Mouse (Mus musculus): ENCODE data around the gene Btbd6. TPM values are rescaled to one million over a fixed set of nuclear protein-coding genes. Genes with fewer than 3 reads are reported as not detected.

Gene Btbd6
- polyA plus RNA-seq, 1 experiment from 2014 or later, result 21.8 TPM

DNA sequence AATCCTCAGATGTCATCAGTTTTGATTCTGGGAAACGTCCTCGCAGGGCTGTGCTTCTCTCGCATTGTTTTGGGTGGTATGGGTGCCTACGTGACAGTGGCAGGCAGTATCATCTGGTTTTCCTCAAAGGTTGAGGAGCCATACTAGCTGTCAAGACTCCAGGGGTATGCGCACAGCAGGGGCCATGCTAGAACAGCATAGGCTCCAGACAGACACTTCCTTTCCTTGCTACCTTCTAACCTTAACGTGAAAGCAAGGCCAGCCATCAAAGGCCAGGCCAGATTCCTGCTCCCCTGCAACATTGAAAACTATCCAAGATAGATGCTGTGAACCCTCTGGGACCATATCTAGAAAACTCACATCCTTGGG lies 25.5 kb upstream of the Btbd6 start:
- Histone ChIP-seq H3K27ac (ENCODE audit: low read depth, low read length) (peak overlapping the region; percentile 80), H3K9ac (ENCODE audit: low read length) (peak overlapping the region; percentile 79), H3K9me3 (ENCODE audit: control insufficient read depth, low read length) (no peaks in the 10 kb centered on the region), H3K4me3 (ENCODE audit: low read depth, low read length) (peak overlapping the region; percentile 52), H3K4me2 (ENCODE audit: low read depth) (peak overlapping the region; percentile 81), H3K27me3 (ENCODE audit: control insufficient read depth, insufficient read depth, low read length) (no peaks in the 10 kb centered on the region), H3K4me1 (ENCODE audit: control insufficient read depth, insufficient read depth, low read length) (peaks cover 8% of the 10 kb centered on the region), H3K36me3 (ENCODE audit: control insufficient read depth, insufficient read depth, low read length) (no peaks in the 10 kb centered on the region)
- WGBS, result 8% methylated on average over 6 of the region's 6 CpGs
- ATAC-seq (ENCODE audit: insufficient read depth, low FRiP score, low TSS enrichment) (peak; percentile 20), DNase-seq (ENCODE audit: low spot score) (no peak)

DNA sequence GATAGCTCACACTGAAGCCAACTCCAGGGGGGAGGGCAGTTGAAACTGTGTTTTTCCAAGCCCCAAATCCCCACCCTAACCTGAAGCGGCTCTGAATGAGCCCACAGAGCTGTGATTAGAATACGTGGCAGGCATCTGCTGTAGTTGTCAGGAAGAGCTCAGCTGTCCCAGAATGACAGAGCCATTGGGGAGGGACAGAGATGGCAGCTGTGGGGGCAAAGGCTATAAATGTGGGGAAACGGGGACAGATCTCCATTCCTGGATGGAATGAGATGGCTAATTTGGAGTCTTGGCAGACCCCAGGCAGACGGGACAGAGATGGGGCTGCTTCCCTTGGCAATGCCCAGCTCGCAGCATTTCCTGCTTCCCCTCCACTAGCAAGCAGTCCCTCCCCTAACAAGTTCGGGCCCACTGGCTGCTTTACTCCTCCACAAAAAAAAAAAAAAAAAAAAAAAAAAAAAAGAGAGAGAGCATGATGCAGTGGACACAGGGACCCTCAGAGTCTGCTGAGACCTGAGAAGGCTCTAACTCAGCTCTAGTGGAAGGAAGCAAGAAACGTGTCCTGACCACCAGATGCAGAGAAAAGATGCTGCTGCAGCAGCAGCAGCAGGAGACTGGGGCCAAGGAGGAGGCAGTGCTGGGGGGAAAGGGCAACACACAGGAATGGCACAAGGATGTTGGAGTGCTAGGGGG lies 25.0 kb upstream of the Btbd6 start:
- peak overlapping the region; percentile 79; the same call in 1 of the 2 replicates for H3K9ac ChIP-seq (ENCODE audit: low read length)
- H3K4me3 ChIP-seq (ENCODE audit: low read depth, low read length), result peak overlapping the region; percentile 52; the same call in 1 of the 2 replicates
- peaks cover 8% of the 10 kb centered on the region for H3K4me1 ChIP-seq (ENCODE audit: control insufficient read depth, insufficient read depth, low read length)
- 27% methylated on average over 7 of the region's 7 CpGs for WGBS
- no peaks in the 10 kb centered on the region for H3K9me3 ChIP-seq (ENCODE audit: control insufficient read depth, low read length)
- peak overlapping the region; percentile 81 for H3K4me2 ChIP-seq (ENCODE audit: low read depth)
- H3K36me3 ChIP-seq (ENCODE audit: control insufficient read depth, insufficient read depth, low read length), result no peaks in the 10 kb centered on the region
- no peak for ATAC-seq (ENCODE audit: insufficient read depth, low FRiP score, low TSS enrichment)
- H3K27ac ChIP-seq (ENCODE audit: low read depth, low read length), result peak overlapping the region; percentile 80
- H3K27me3 ChIP-seq (ENCODE audit: control insufficient read depth, insufficient read depth, low read length), result no peaks in the 10 kb centered on the region
- no peak for DNase-seq (ENCODE audit: low spot score)

GRCm38 (mm10) chr12:112952433-112952832 lies 23.8 kb upstream of the Btbd6 start:
- WGBS, result 71% methylated on average over 8 of the region's 8 CpGs
- no peaks in the 10 kb centered on the region for H3K36me3 ChIP-seq (ENCODE audit: control insufficient read depth, insufficient read depth, low read length)
- H3K27ac ChIP-seq (ENCODE audit: low read depth, low read length), result no peak overlapping the region
- H3K9me3 ChIP-seq (ENCODE audit: control insufficient read depth, low read length), result no peaks in the 10 kb centered on the region
- H3K9ac ChIP-seq (ENCODE audit: low read length), result no peak overlapping the region
- H3K4me1 ChIP-seq (ENCODE audit: control insufficient read depth, insufficient read depth, low read length), result peaks cover 8% of the 10 kb centered on the region
- H3K4me3 ChIP-seq (ENCODE audit: low read depth, low read length), result no peak overlapping the region
- no peaks in the 10 kb centered on the region for H3K27me3 ChIP-seq (ENCODE audit: control insufficient read depth, insufficient read depth, low read length)
- no peak overlapping the region for H3K4me2 ChIP-seq (ENCODE audit: low read depth)
- no peak for DNase-seq (ENCODE audit: low spot score)
- no peak for ATAC-seq (ENCODE audit: insufficient read depth, low FRiP score, low TSS enrichment)

DNA sequence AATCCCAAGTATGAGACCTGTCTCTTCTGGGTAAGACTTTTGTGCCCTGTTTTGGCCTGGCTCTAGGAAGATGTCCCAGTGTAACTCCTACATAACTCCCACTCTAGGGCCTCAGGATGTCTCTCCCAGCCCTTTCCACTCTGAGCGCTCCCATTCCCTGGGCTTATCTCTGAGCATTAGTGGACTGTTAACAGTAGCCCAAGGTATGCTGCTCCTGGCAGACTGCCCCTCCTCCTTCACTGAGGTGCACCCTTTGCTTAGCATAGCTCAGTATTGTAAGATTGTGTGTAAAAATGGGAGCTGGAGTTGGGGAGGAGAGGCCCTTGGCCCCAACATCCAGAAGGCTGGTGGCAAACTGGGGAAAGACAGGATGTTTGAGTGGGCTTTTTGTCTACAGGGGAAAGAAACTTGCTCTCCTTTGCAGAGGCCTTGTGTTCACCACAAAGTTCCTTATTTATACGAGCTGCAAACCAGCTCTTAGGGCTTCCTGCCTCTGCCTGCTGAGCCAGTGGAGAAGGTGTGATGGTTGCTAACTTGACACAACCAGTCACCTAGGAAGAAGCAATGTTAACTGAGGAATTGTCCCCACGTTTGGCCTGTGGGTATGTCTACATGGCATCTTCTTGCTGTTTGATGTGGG lies 23.2 kb upstream of the Btbd6 start:
- Histone ChIP-seq H3K27ac (ENCODE audit: low read depth, low read length) (no peak overlapping the region), H3K4me2 (ENCODE audit: low read depth) (no peak overlapping the region), H3K9me3 (ENCODE audit: control insufficient read depth, low read length) (no peaks in the 10 kb centered on the region), H3K27me3 (ENCODE audit: control insufficient read depth, insufficient read depth, low read length) (no peaks in the 10 kb centered on the region), H3K4me3 (ENCODE audit: low read depth, low read length) (no peak overlapping the region), H3K36me3 (ENCODE audit: control insufficient read depth, insufficient read depth, low read length) (no peaks in the 10 kb centered on the region), H3K4me1 (ENCODE audit: control insufficient read depth, insufficient read depth, low read length) (peaks cover 8% of the 10 kb centered on the region), H3K9ac (ENCODE audit: low read length) (no peak overlapping the region)
- DNase-seq (ENCODE audit: low spot score) (no peak), ATAC-seq (ENCODE audit: insufficient read depth, low FRiP score, low TSS enrichment) (no peak)
- 74% methylated on average over 3 of the region's 3 CpGs for WGBS

DNA sequence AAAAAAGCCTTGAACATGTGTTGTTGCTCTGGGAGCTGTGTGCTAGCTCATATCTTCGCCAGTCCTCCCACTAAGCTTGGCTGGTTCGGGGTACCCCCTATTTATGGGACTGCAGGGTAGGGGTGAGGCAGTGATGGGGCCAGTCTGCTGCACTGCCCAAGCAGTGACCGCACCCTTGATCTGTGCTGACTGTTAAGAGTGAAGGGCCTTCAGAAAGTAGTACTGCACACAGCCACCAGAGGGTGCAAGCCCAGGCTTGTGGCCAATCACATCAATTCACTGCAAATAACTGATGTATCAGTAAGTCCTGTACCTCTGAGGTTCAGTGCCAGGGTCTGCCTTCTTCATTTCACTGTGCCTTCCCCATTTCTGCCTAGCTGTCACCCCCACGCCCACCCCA lies 20.5 kb upstream of the Btbd6 start:
- Histone ChIP-seq H3K27me3 (ENCODE audit: control insufficient read depth, insufficient read depth, low read length) (no peaks in the 10 kb centered on the region), H3K9ac (ENCODE audit: low read length) (no peak overlapping the region), H3K27ac (ENCODE audit: low read depth, low read length) (no peak overlapping the region), H3K4me2 (ENCODE audit: low read depth) (no peak overlapping the region), H3K36me3 (ENCODE audit: control insufficient read depth, insufficient read depth, low read length) (peaks cover 11% of the 10 kb centered on the region), H3K4me1 (ENCODE audit: control insufficient read depth, insufficient read depth, low read length) (peaks cover 3% of the 10 kb centered on the region; the same call in 1 of the 2 replicates), H3K9me3 (ENCODE audit: control insufficient read depth, low read length) (no peaks in the 10 kb centered on the region), H3K4me3 (ENCODE audit: low read depth, low read length) (no peak overlapping the region)
- DNase-seq (ENCODE audit: low spot score) (peak; percentile 68), ATAC-seq (ENCODE audit: insufficient read depth, low FRiP score, low TSS enrichment) (peak; percentile 49; the same call in 1 of the 2 replicates)
- WGBS, result 36% methylated on average over 4 of the region's 4 CpGs

GRCm38 (mm10) chr12:112958303-112958702 lies 18.0 kb upstream of the Btbd6 start:
- H3K27ac ChIP-seq (ENCODE audit: low read depth, low read length), result no peak overlapping the region
- H3K36me3 ChIP-seq (ENCODE audit: control insufficient read depth, insufficient read depth, low read length), result peaks cover 31% of the 10 kb centered on the region
- no peaks in the 10 kb centered on the region for H3K9me3 ChIP-seq (ENCODE audit: control insufficient read depth, low read length)
- H3K9ac ChIP-seq (ENCODE audit: low read length), result no peak overlapping the region
- DNase-seq (ENCODE audit: low spot score) (no peak), ATAC-seq (ENCODE audit: insufficient read depth, low FRiP score, low TSS enrichment) (0 out of 2 replicates have a peak, but pooled peaks have one; percentile 36)
- H3K4me1 ChIP-seq (ENCODE audit: control insufficient read depth, insufficient read depth, low read length), result no peaks in the 10 kb centered on the region
- WGBS, result 35% methylated on average over 4 of the region's 4 CpGs
- H3K4me3 ChIP-seq (ENCODE audit: low read depth, low read length), result no peak overlapping the region
- no peaks in the 10 kb centered on the region for H3K27me3 ChIP-seq (ENCODE audit: control insufficient read depth, insufficient read depth, low read length)
- no peak overlapping the region for H3K4me2 ChIP-seq (ENCODE audit: low read depth)

DNA sequence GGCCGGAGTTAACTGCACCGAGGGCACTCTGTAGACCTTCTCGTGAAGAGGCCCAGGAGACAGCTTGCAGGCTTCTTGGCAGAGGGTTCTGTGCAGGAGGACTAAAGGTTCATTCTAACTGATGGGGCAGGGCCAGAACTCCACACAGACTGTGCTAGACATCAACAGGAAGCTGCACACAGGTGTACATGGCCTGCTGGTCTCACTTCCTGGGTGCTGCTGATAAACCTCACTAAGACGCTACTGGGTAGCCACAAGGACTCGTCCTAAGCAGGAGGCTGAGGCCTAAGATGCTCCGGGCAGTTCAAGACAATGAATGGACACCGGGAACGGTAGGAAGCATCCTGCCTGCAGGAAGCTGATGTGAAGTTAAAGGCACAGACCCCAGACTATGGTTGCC lies 16.9 kb upstream of the Btbd6 start:
- Histone ChIP-seq H3K27ac (ENCODE audit: low read depth, low read length) (no peak overlapping the region), H3K4me3 (ENCODE audit: low read depth, low read length) (no peak overlapping the region), H3K4me2 (ENCODE audit: low read depth) (no peak overlapping the region), H3K36me3 (ENCODE audit: control insufficient read depth, insufficient read depth, low read length) (peaks cover 38% of the 10 kb centered on the region), H3K9ac (ENCODE audit: low read length) (no peak overlapping the region), H3K9me3 (ENCODE audit: control insufficient read depth, low read length) (no peaks in the 10 kb centered on the region), H3K27me3 (ENCODE audit: control insufficient read depth, insufficient read depth, low read length) (no peaks in the 10 kb centered on the region), H3K4me1 (ENCODE audit: control insufficient read depth, insufficient read depth, low read length) (no peaks in the 10 kb centered on the region)
- DNase-seq (ENCODE audit: low spot score), result no peak
- WGBS, result 92% methylated on average over 8 of the region's 8 CpGs
- no peak for ATAC-seq (ENCODE audit: insufficient read depth, low FRiP score, low TSS enrichment)

DNA sequence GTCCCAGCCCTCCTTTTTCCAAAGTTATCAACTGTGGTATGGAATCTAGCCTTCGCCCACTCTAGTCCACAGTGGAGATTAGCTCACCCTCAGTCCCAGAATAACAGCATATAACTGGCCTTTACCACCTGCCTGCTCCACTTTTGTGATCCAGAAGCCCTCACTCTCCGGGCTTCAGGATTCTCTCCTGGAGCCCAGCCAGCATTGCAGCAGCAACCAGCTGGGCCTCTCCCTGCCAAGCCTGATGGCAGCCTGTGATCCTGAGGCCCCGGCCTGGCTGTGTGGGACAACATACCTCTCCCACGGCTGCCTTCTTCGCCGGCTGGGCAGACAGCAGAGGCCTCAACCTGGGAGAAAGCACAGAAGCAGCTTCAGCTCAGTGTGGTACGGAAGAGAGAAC lies 14.9 kb upstream of the Btbd6 start:
- Histone ChIP-seq H3K4me1 (ENCODE audit: control insufficient read depth, insufficient read depth, low read length) (no peaks in the 10 kb centered on the region), H3K4me2 (ENCODE audit: low read depth) (no peak overlapping the region), H3K9me3 (ENCODE audit: control insufficient read depth, low read length) (no peaks in the 10 kb centered on the region), H3K9ac (ENCODE audit: low read length) (no peak overlapping the region), H3K27me3 (ENCODE audit: control insufficient read depth, insufficient read depth, low read length) (no peaks in the 10 kb centered on the region), H3K27ac (ENCODE audit: low read depth, low read length) (no peak overlapping the region), H3K4me3 (ENCODE audit: low read depth, low read length) (no peak overlapping the region), H3K36me3 (ENCODE audit: control insufficient read depth, insufficient read depth, low read length) (peaks cover 48% of the 10 kb centered on the region)
- 89% methylated on average over 7 of the region's 7 CpGs for WGBS
- ATAC-seq (ENCODE audit: insufficient read depth, low FRiP score, low TSS enrichment) (no peak), DNase-seq (ENCODE audit: low spot score) (no peak)

GRCm38 (mm10) chr12:112961872-112962271 lies 14.4 kb upstream of the Btbd6 start:
- Histone ChIP-seq H3K9me3 (ENCODE audit: control insufficient read depth, low read length) (no peaks in the 10 kb centered on the region), H3K4me1 (ENCODE audit: control insufficient read depth, insufficient read depth, low read length) (no peaks in the 10 kb centered on the region), H3K9ac (ENCODE audit: low read length) (no peak overlapping the region), H3K27me3 (ENCODE audit: control insufficient read depth, insufficient read depth, low read length) (no peaks in the 10 kb centered on the region), H3K4me2 (ENCODE audit: low read depth) (no peak overlapping the region), H3K27ac (ENCODE audit: low read depth, low read length) (no peak overlapping the region), H3K4me3 (ENCODE audit: low read depth, low read length) (no peak overlapping the region), H3K36me3 (ENCODE audit: control insufficient read depth, insufficient read depth, low read length) (peaks cover 52% of the 10 kb centered on the region)
- no peak for ATAC-seq (ENCODE audit: insufficient read depth, low FRiP score, low TSS enrichment)
- 83% methylated on average over 5 of the region's 5 CpGs for WGBS
- no peak for DNase-seq (ENCODE audit: low spot score)
